Mouse (Mus musculus): ENCODE measurements around the gene Spns2.

GRCm38 (mm10) chr11:72457995-72458496 lies 31.7 kb downstream of the Spns2 start:
- TF ChIP-seq CTCF (IDR thresholded peaks at IDR 0.05; ENCODE audit: borderline replicate concordance, extremely low read depth, insufficient read depth, insufficient read length) (no peak), POLR2A (IDR thresholded peaks at IDR 0.05; ENCODE audit: borderline replicate concordance, extremely low read depth, insufficient read depth, insufficient read length, poor library complexity, severe bottlenecking) (no peak)
